Comparison of ENCODE assay signal across 13 mouse cellular contexts in genomic region chr17:69277362-69277761, GRCm38 (mm10).
DNase-seq lines count a peak whose midpoint lies in the region.
"Had no signal": no experiment of that assay in that cellular context is flagged by ENCODE, and none has a peak within 500 bp of the region (broad histone marks: within the 10 kb centered on the region; RNA-seq: fewer than 3 reads in every experiment).

No protein-coding gene starts in this region.

- intact Hi-C loops in heart, postnatal 25 days (cut with DNase I), result no loop called here

- DNase-seq in heart, adult 9 months (ENCODE audit: low spot score in 2 of 2), result peak; percentile 26 to 39
- DNase-seq in heart, postnatal 25 days (ENCODE audit: low spot score), result no peak
- peak; percentile 32 for DNase-seq in Muller cell, postnatal 12 days (ENCODE audit: inconsistent ontology term)
- peak; percentile 50 for DNase-seq in embryo, embryonic 11 days
- peak; percentile 22 for DNase-seq in mesoderm, embryonic 11.5 days (ENCODE audit: low read depth, low spot score)
- no peak for DNase-seq in right cerebral cortex, postnatal 10 days (ENCODE audit: low spot score in 2 of 2)
- DNase-seq in thymus, postnatal 36 days, result no peak
- DNase-seq in kidney, postnatal 4 days, result no peak
- DNase-seq: cerebellum, adult 18-20 months; kidney, adult 8-10 months; kidney, postnatal 36 days; lung, adult 2 months; thymus, postnatal 4 days had no signal

Comparison
In these comparisons a context has a peak if more than half of its experiments do, and no peak if none do; other contexts are left out.
1. DNase-seq: peak in heart, adult 9 months (2 of 2), Muller cell, postnatal 12 days (single experiment), embryo, embryonic 11 days (single experiment) and mesoderm, embryonic 11.5 days (single experiment); none in heart, postnatal 25 days (single experiment), right cerebral cortex, postnatal 10 days (0 of 2), thymus, postnatal 36 days (0 of 2) and kidney, postnatal 4 days (0 of 2).